Mouse (Mus musculus): ENCODE measurements around the gene Ceacam16. TPM values are rescaled to one million over a fixed set of nuclear protein-coding genes. Genes with fewer than 3 reads are reported as not detected.

Gene Ceacam16
- total and polyA plus RNA-seq, 3 experiments: 0.12 to 0.18 TPM; not detected in 1

DNA sequence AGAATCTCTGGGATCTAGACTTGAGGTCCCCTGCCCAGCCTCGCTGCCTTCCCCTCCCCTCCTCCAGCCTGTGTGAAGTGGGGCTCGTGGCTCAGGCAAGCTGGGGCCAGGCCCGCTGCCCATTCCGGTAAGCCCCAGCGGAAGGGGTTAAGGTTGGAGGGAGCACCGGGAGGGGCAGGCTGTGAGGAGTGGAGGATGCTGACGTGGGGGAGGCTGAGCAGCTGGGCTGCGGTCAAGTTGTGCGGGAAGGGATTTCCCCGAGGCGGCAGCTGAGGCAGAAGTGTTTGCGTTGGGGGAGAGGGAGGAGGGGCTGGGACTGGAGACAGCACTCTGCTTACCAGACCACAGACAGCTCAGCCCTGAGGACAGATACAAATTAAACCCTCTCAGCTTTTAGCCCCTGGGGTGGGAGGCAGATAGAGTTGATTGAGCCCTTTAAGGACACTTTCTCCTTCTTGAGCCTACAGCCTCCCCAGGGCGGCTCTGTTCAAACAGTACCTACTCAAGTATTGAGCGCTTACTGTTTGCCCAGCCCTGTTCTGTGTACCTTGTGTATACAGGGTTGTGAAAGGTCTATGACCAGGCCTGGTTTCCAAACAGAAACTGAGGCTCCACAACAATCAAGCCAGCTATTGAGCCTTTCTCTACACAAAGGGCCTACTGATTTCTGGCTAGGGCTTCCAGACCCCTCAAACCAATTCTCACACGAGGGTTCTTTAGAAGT, 43.6 kb downstream of the Ceacam16 start:
- no peaks in the 10 kb centered on the region for H3K27me3 ChIP-seq (ENCODE audit: control insufficient read depth in 1 of 2, insufficient read depth in 2 of 2, low read length in 2 of 2)
- H3K9ac ChIP-seq (ENCODE audit: control insufficient read depth, low read depth, low read length, poor library complexity, severe bottlenecking): no peak overlapping the region
- H3K79me2 ChIP-seq (ENCODE audit: control insufficient read depth, insufficient read depth, low read length, poor library complexity): no peaks in the 10 kb centered on the region; the same call in 1 of the 2 replicates
- H3K27ac ChIP-seq (ENCODE audit: control insufficient read depth, low read depth, low read length): no peak overlapping the region
- no peak overlapping the region for H3K4me3 ChIP-seq (ENCODE audit: control insufficient read depth in 1 of 2, insufficient read depth in 1 of 2, low read depth in 2 of 2, low read length in 2 of 2)
- no peak for TF ChIP-seq MEF2A (IDR thresholded peaks at IDR 0.05; ENCODE audit: extremely low read depth, insufficient replicate concordance, low read depth, low read length, poor library complexity, severe bottlenecking)
- no peak; the same call in 1 of the 2 replicates for TF ChIP-seq MAZ (IDR thresholded peaks at IDR 0.05; ENCODE audit: low read depth, low read length)
- peak; percentile 64; the same call in 1 of the 2 replicates for TF ChIP-seq ETS1 (IDR thresholded peaks at IDR 0.05; ENCODE audit: low read depth, low read length)
- H3K36me3 ChIP-seq (ENCODE audit: control insufficient read depth in 1 of 2, insufficient read depth in 2 of 2, low read length in 2 of 2): peaks cover 0 to 14% of the 10 kb centered on the region in 2 experiments; a peak in 2 of 4 replicates
- H3K9me3 ChIP-seq (replicated peaks; ENCODE audit: insufficient read depth, low read length): no peaks in the 10 kb centered on the region
- no peak for DNase-seq (ENCODE audit: low read depth, low spot score)
- peaks cover 20 to 28% of the 10 kb centered on the region in 2 experiments for H3K4me1 ChIP-seq (ENCODE audit: control insufficient read depth in 1 of 2, insufficient read depth in 2 of 2, low read length in 2 of 2)

DNA sequence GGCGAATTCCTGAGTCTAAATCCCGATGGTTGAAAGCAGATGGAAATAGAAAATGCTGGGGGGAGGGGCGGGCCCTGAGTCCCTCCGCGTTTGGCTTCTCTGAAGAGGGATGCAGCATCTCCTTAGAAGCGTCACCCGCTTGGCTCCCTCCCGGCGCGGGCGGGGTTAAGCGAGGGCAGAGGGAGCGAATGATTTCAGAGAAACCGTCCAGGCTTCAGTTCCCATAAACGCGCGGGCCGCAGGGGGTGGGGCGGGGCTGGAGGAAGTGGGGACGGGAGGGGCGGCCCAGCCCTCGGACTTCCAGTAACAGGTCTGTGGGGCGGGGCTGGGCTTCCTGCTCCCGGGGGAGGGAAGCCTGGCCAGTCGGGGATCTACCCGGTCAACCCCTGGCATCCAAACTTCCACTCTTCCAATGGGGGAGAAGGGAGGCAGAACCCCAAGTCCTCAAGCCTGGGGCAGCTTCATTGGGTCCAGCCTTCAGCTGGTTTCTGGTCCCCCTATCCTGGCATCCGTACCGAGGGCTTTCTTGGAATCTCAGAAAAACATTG, 44.8 kb downstream of the Ceacam16 start:
- peaks cover 20 to 28% of the 10 kb centered on the region in 2 experiments for H3K4me1 ChIP-seq (ENCODE audit: control insufficient read depth in 1 of 2, insufficient read depth in 2 of 2, low read length in 2 of 2)
- H3K27me3 ChIP-seq (ENCODE audit: control insufficient read depth in 1 of 2, insufficient read depth in 2 of 2, low read length in 2 of 2): no peaks in the 10 kb centered on the region
- peak; percentile 91 for DNase-seq (ENCODE audit: low read depth, low spot score)
- peak overlapping the region; percentile 51 to 78 for H3K4me3 ChIP-seq (ENCODE audit: control insufficient read depth in 1 of 2, insufficient read depth in 1 of 2, low read depth in 2 of 2, low read length in 2 of 2)
- no peaks in the 10 kb centered on the region for H3K9me3 ChIP-seq (replicated peaks; ENCODE audit: insufficient read depth, low read length)
- TF ChIP-seq GABPA (IDR thresholded peaks at IDR 0.05; ENCODE audit: low read depth, low read length) (no peak), EP300 (IDR thresholded peaks at IDR 0.05; ENCODE audit: low read depth in 1 of 2, low read length in 2 of 2) (no peak), CHD2 (IDR thresholded peaks at IDR 0.05; ENCODE audit: low read length) (no peak), USF2 (IDR thresholded peaks at IDR 0.05; ENCODE audit: borderline replicate concordance in 1 of 2, insufficient read depth in 1 of 2, low read depth in 1 of 2, low read length in 2 of 2) (no peak), POLR2AphosphoS2 (IDR thresholded peaks at IDR 0.05; ENCODE audit: low read length) (0 out of 2 replicates have a peak, but pooled peaks have one; percentile 20), MAFK (IDR thresholded peaks at IDR 0.05; ENCODE audit: borderline replicate concordance, low read depth, low read length) (no peak), ELF1 (IDR thresholded peaks at IDR 0.05; ENCODE audit: low read depth, low read length) (no peak), ETS1 (IDR thresholded peaks at IDR 0.05; ENCODE audit: low read depth, low read length) (peak; percentile 21; the same call in 1 of the 2 replicates), UBTF (IDR thresholded peaks at IDR 0.05; ENCODE audit: borderline replicate concordance, insufficient read depth, low read depth, low read length) (no peak), RAD21 (IDR thresholded peaks at IDR 0.05; ENCODE audit: low read depth, low read length) (no peak), MAZ (IDR thresholded peaks at IDR 0.05; ENCODE audit: low read depth, low read length) (peak; percentile 83), MXI1 (IDR thresholded peaks at IDR 0.05; ENCODE audit: low read depth, low read length) (0 out of 2 replicates have a peak, but pooled peaks have one; percentile 4), HCFC1 (IDR thresholded peaks at IDR 0.05; ENCODE audit: low read depth, low read length) (peak; percentile 61), SMC3 (IDR thresholded peaks at IDR 0.05; ENCODE audit: low read depth, low read length) (no peak), JUND (IDR thresholded peaks at IDR 0.05; ENCODE audit: low read depth, low read length) (no peak), RCOR1 (IDR thresholded peaks at IDR 0.05; ENCODE audit: low read depth, low read length) (no peak), ZNF384 (IDR thresholded peaks at IDR 0.05; ENCODE audit: low read depth, low read length) (no peak), ZMIZ1 (IDR thresholded peaks at IDR 0.05; ENCODE audit: low read depth, low read length) (no peak), POLR2A (IDR thresholded peaks at IDR 0.05; ENCODE audit: control insufficient read depth in 1 of 2, insufficient read depth in 1 of 2, low read depth in 1 of 2, low read length in 2 of 2, poor library complexity in 1 of 2) (peak; percentile 22 to 56; a peak in 1 of 4 replicates), CTCF (IDR thresholded peaks at IDR 0.05 in 2 of 3, conservative IDR thresholded peaks at IDR 0.05 in 1 of 3; ENCODE audit: control insufficient read depth in 1 of 3, insufficient read depth in 1 of 3, low read depth in 2 of 3, low read length in 3 of 3, poor library complexity in 1 of 3, severe bottlenecking in 1 of 3) (no peak)
- peak overlapping the region; percentile 61 for H3K27ac ChIP-seq (ENCODE audit: control insufficient read depth, low read depth, low read length)
- peak overlapping the region; percentile 61 for H3K9ac ChIP-seq (ENCODE audit: control insufficient read depth, low read depth, low read length, poor library complexity, severe bottlenecking)
- peaks cover 0 to 14% of the 10 kb centered on the region in 2 experiments; a peak in 2 of 4 replicates for H3K36me3 ChIP-seq (ENCODE audit: control insufficient read depth in 1 of 2, insufficient read depth in 2 of 2, low read length in 2 of 2)
- H3K79me2 ChIP-seq (ENCODE audit: control insufficient read depth, insufficient read depth, low read length, poor library complexity): no peaks in the 10 kb centered on the region
